In genomic region chr9:97696655-97697235, GRCm38 (mm10) we compare ENCODE assay signal across 21 mouse cellular contexts.
"Had no signal": no experiment of that assay in that cellular context is flagged by ENCODE, and none has a peak within 500 bp of the region (broad histone marks: within the 10 kb centered on the region; RNA-seq: fewer than 3 reads in every experiment).

No protein-coding gene starts in this region.

- H3K4me3 ChIP-seq: limb, embryonic 12.5 days; limb, embryonic 15.5 days; midbrain, embryonic 12.5 days; midbrain, embryonic 15.5 days; neural tube, embryonic 12.5 days; neural tube, embryonic 15.5 days had no signal

- ATAC-seq: inflammation-experienced regulatory T-cells, adult 6 months; intestine, embryonic 16.5 days; liver, postnatal 0 days; lung, postnatal 0 days; midbrain, embryonic 15.5 days had no signal

- H3K27ac ChIP-seq: kidney, postnatal 0 days; limb, embryonic 12.5 days; limb, embryonic 15.5 days; liver, embryonic 14.5 days; macrophage; midbrain, embryonic 12.5 days; midbrain, embryonic 15.5 days; neural tube, embryonic 12.5 days; neural tube, embryonic 15.5 days; stomach, postnatal 0 days had no signal

- H3K36me3 ChIP-seq: limb, embryonic 12.5 days; limb, embryonic 15.5 days; midbrain, embryonic 12.5 days; midbrain, embryonic 15.5 days; neural tube, embryonic 12.5 days; neural tube, embryonic 15.5 days had no signal

- H3K4me2 ChIP-seq: limb, embryonic 12.5 days; limb, embryonic 15.5 days; liver, embryonic 11.5 days; lung, embryonic 14.5 days; midbrain, embryonic 12.5 days; midbrain, embryonic 15.5 days; neural tube, embryonic 12.5 days; neural tube, embryonic 15.5 days had no signal

- H3K4me1 ChIP-seq: limb, embryonic 12.5 days; limb, embryonic 15.5 days; midbrain, embryonic 12.5 days; midbrain, embryonic 15.5 days; neural tube, embryonic 12.5 days; neural tube, embryonic 15.5 days had no signal

- H3K9ac ChIP-seq: limb, embryonic 12.5 days; limb, embryonic 15.5 days; liver, embryonic 14.5 days; liver, postnatal 0 days; lung, embryonic 14.5 days; midbrain, embryonic 12.5 days; midbrain, embryonic 15.5 days; neural tube, embryonic 12.5 days; neural tube, embryonic 15.5 days had no signal

- H3K27me3 ChIP-seq: limb, embryonic 12.5 days; limb, embryonic 15.5 days; neural tube, embryonic 12.5 days; neural tube, embryonic 15.5 days had no signal

- H3K9me3 ChIP-seq: limb, embryonic 12.5 days; limb, embryonic 15.5 days; midbrain, embryonic 12.5 days; midbrain, embryonic 15.5 days; neural tube, embryonic 12.5 days; neural tube, embryonic 15.5 days had no signal

- DNase-seq: left cerebral cortex, postnatal 4 days; liver, postnatal 0 days; lung, embryonic 14.5 days; right cerebral cortex, adult 18-20 months; right cerebral cortex, postnatal 14 days; right cerebral cortex, postnatal 4 days; thymus, postnatal 25 days had no signal
